Mouse (Mus musculus): ENCODE data around the gene Mier1.
A peak's percentile ranks its signal among the peaks of the same experiment; 100 is the strongest.

Gene Mier1

GRCm38 (mm10) chr4:103171256-103171655 lies 57.1 kb downstream of the Mier1 start:
- DNase-seq = peak; percentile 40

DNA sequence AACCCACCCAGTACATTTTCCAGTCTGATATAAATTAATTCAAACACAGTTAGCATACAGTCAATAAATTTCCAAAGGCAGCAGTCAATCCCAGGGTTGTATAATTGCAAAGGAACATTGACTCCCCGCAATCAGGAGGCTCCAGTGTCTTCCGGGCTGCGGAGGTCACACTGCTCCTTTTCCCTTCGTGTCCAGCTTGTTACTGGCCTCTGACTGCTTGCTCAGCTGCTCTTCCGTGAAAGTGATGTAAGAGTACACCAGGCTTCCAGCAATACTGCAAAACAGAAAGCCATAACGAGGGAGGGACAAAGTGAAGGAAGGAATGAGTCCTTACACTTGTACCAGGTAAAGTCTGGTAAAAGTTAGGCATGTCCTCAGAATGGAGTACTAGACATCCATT lies 59.3 kb downstream of the Mier1 start:
- DNase-seq = no peak

DNA sequence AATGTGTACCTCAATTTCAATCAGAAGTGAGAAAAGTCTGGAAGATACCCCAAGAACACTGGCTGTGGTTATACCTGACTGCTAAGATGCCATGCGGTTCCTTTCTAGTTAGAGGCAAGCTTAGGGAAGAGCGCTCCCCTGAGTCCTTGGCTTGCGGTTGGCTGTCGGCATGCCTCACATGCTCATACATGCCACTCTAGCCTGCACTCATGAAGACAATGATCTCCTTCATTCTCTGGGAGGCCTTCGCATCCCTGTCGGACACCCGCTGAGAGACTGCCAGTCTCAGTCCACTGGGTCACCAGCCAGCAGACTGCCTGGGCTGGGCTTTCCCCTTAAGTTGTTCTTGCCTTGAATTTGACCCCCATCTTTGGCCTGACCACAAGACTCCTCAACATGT lies 59.8 kb downstream of the Mier1 start:
- no peak for DNase-seq

DNA sequence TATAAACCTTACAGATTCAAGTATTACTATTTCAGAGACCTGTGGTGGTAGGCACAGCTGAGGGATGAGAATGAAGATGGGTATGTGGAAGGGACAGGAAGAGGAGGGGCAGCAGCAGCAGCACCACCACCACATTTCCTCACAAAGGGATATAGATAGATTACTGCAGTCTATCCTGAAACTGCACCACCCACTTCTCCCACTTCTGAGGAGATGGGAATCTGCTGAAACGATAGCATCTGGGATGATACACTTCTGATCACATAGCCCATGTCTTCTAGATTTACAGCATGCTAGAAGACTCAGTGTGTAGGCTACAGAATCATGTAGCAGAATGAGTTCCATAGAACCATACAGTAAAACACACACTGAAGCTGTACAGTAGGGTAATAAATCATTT lies 63.5 kb downstream of the Mier1 start:
- no peak for DNase-seq

- DNase-seq = peak; percentile 67
Measured at GRCm38 (mm10) chr4:103178635-103179318, 64.6 kb downstream of the Mier1 start.

DNA sequence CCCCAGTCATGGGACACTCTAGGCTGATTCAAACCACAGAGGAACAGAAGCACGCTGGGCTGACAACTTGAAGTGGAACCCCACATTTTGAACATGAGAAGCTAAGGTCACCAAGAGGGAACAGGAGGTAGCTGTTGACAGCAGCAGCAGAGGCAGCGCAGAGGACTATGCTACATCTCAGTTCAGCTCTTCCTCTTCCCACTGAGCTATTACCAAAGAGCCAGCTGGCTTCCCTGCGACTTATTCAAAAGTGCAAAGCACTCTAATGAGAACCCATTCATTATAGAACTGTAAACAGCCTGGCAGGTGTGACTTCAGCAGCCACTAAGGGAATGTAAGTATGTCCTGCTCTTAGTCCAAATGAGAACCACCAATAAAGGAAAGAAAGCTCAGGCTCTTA lies 65.4 kb downstream of the Mier1 start:
- DNase-seq = no peak

GRCm38 (mm10) chr4:103180300-103180888 lies 66.2 kb downstream of the Mier1 start:
- no peak for DNase-seq

GRCm38 (mm10) chr4:103188786-103189640 lies 74.8 kb downstream of the Mier1 start:
- DNase-seq = no peak

GRCm38 (mm10) chr4:103192421-103192820 lies 78.2 kb downstream of the Mier1 start:
- no peak for DNase-seq

DNA sequence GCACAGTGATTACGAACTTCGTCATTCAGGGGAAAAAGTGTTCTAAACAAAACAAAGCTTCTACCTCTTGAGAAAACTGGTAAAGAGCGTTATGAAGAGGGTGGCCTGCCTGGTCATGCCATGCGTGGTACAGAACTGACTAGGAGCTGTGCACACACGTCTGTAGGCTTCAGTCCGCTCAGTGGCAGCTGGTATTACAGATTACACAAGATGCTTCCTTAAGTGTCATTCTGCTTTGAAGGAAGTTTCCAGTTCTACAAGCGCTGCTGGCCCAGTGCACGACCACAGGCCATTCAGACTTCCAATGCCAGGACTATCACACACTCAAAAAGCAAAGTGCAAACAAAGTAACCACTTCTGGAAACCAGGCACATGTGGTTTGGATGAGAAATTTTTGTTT lies 83.2 kb downstream of the Mier1 start:
- no peak for DNase-seq

DNA sequence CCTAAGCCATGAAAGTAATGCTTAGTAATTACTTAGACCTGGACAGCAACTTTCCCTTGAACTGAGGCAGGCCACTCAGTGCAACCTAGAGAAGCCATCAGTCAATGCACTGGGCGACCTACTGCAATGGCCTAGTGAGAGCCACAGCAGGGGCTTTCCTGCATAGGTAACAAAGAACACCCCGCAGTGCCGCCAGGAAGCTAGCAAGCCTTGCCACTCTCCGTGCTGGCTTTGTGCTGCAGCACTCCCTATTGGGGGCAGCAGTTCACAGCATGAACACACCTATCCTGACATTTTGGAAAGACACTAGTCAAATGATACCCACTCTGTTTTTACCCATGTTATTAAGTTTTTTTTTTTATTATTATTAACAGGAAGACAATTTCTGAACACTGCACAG lies 84.9 kb downstream of the Mier1 start:
- DNase-seq = no peak

GRCm38 (mm10) chr4:103200046-103200445 lies 85.9 kb downstream of the Mier1 start:
- DNase-seq = no peak

DNA sequence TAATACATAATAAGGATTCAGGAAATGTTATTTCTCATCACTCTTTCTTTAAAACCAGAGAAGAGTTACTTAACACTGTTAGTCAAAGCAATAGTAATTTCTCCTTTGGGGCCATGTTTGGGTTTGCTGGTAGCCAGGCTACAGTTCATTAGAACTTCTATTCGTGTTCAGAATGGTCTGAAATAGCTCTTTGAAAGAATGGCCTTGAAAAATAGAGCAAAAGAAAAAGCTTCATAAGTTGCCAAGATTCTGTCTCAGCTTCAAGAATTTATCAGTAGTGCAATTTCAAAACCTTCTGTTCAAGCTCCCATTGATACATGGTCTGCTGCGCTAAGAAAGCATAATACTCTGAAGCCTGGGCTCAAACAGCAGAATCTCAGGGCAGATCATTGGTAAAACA lies 89.5 kb downstream of the Mier1 start:
- no peak for DNase-seq

DNA sequence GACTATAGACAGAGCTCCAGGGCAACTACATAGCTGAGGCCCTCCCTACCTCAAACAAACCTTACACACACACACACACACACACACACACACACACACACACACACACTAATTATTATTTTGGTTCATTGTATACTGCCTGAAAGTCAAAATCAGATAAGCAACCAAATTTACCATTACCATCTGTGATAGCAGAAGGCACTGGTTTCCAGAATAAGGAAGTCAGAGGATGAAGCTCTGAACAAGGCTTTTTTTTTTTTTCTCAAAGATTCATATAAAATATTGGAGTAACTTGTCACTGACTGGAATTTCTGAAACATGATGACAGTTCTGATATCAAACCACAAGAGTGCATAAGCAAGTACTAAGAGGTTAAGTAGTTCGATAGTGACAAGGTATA lies 94.4 kb downstream of the Mier1 start:
- no peak for DNase-seq

DNA sequence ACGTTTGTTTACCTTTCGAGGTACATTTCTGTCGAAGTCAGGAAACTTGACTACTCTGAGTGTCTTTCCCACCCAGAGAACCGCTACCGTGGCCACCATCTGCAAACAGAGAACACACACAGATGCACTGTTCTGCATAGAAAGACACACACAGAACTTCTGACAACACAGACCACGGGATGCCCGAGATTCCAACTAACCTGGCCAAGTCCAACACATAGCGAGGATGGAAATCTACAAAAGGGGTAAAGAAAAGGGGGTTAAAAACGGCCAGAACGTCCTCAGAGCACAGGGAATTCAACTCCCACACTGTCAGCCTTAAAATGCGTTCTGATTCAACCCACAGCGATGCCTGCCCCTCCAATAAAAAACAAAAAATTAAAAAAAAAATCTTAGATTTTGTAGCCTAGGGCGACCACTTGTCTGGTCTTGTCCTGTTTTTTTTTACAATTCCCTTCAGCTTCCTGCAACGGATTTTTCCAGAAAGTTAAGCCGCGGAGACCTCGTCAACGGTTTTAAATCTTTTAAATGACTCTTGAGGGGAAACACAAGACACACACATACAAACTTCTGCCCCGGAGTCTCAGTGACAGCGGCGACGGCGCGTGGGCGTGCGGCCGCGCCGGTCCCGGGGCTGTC lies 99.8 kb downstream of the Mier1 start:
- DNase-seq = peak; percentile 5

DNA sequence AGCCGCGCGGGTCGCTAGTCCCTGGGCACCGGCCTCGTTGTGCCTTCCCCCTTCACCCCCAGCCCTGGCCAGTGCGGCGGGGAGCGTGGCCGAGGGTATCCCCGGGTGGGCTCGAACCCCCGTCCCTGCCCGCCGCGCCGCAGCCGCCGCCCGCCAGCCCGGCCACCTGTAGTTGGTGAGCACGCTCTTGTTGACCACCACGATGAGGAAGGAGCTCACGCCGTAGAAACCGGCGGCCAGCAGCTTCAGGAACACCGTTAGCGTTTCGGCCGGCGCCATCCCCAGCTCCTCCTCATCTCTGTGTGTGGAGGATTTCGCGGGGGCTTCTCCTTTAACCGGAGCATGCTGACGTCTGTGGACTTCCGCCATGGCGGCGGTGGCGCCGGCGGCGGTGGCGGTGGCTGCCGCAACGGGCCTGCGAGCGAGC lies 100.3 kb downstream of the Mier1 start:
- DNase-seq = peak; percentile 81
